Mouse (Mus musculus) left cerebral cortex, adult 11 months (tissue): ENCODE measurements at regions not wholly inside any gene's neighbourhood (a gene's known extent, or its start where the extent isn't known, plus 50 kb on each side); places are given as distances from the start of the nearest gene placed in this dataset.
A peak's percentile ranks its signal among the peaks of the same experiment; 100 is the strongest.

Experiments used
- DNase-seq: peaks from one replicate; pipeline ENCODE4 v3.0.0; 2022; ENCODE audit warnings: low spot score

DNA sequence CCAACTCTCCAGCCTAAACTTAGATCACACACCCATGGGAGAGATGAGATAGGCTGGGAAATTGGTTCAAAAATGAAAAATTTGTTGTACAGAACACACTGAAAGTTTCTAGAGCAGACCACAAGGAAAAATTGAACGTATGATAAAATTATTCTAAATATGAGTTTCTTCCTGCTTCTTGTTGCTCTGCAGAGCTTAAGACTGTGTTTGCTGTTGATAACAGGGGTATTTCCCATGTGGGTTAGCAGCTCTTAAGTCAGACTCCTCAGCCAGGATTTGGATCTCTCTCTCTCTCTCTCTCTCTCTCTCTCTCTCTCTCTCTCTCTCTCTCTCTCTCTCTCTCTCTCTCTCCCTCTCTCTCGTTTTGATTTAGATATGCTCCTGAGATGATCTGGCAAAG, 173.5 kb upstream of the Stt3b start:
- DNase-seq: no peak

DNA sequence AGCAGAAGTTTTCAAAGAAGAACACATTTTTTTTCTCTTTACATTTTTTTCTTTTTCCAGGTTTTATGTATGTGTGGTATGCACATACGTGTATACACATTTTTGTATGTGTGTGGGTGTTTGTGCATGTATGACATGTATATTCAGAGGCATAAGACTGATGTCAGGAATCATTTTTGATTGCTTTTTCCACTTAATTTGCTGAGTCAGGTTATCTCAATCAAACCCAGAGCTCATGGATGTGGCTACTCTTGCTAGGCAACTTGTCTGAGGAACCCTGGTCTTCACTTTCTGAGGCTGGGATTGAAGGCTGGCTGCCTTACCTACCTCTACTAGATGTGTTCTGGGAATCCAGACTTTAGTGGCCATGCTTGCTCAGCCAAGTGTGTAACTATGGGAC, 174.2 kb upstream of the Stt3b start:
- DNase-seq: no peak

DNA sequence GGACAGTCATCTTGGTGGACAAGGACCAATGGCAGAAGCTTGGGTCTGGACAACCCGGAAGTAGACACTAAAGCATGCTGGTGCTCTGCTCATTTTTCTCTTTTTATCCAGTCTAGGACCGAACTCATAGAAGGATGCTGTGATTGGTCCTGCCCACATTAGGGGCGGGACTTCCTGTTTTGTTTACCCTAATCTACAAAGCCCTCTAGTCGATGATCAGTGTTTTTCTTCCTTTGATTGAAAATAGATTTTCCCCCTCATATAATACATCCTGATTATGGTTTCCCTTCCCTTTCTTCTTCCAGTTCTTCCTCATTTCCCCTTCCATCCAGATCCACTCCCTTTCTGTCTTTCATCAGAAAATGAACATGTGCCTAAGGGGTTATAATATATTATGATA, 175.0 kb upstream of the Stt3b start:
- DNase-seq: no peak

DNA sequence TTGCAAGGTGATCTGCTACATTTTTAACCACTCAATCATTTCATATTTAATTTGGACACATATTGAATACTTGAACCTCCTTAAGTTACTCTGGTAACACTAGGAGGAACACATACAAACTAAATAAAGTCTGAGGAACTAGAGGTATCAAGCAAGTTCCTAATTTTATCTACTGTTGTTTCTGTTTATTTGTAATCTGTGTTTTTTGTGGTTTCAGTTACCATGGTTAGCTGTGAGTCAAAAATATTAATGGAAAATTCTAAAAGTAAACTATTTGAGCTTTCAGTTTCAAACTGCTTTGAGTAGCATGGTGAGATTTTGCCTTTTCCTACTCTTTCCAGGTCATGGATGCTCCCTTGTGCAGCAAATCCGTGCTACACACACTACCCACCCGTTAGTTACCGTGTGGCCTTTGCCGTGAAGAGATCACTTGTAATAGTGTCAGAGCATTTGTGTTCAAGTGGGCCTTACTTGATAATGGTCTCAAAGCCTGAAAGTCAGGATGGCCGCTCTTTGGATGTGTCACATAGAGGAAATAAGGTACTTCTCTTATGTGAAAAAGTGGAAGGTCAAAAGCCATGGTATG, 177.0 kb upstream of the Stt3b start:
- DNase-seq: no peak

DNA sequence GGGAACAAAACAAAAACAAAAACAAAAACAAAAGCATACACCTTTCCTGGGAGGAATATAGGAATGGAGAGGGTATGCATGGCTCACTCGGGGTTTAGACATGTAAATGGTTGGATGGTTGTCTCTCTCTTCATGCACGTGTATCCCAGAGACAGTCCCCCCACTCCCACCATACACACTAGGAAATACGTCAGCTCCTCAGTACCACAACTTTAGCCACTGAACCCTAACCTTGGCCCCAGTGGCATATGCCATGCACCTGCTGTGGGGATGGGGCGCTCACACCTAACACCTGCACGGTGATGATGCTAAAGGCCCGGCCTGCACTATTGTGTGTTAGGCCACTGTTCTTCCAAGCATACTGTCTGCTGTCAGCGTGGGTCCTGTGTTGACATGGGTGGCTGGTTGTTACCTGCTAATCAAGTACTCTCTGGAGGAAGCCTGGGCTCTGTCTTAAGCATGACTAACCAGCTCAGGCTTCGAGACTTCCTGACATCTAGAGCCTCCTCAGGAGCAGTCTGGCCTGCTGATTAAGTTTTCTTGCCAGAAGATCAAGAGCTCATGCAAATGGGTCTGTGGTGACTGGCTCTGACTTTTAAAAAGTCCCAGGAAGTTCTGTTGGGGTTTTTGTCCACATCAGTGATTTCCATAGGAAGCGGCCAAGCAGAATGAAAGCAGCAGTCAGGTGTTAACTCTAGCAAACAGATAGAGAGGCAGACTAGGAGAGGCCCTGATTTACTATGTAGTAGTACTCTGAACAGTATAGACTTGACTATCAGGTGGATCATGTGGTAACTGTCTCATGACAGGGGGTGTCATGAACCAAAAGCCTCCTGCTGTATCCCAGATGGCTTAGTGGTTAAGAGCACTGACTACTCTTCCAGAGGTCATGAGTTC, 178.9 kb upstream of the Stt3b start:
- DNase-seq: no peak

DNA sequence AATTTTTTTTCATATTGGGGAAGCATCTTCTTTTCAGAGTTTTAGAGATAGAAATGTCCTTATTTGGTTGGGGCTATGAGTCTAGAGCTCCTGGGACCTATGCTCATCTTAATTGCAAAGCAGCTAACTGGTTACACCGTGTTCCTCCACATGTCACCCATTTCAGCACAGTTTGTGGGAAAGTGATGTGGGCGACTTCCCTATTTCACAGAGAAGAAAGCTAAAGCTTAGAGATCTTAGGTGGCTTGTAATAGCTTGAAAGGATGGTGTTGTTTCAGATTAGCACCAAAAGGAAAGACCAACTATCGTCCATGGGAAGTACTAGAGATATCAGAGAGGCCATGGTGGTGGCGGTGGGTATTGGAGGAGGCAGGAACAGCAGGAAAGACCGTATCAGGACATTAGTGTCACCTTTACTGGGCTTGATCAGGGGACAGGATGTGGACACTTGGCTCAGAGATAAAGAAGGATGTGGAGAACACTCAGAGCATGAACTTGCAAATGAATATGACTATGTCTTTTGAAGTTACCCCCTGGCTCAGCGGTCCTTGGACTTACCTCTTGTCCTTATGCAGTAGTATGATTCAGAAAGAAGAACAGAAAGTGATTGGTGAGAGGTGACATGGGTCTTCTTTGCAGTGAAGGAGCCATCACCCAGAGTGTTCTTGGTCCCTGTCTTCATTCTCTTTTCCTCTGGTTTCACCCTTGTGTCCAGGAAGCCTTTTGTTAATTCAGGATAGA, 182.4 kb upstream of the Stt3b start:
- peak; percentile 2 for DNase-seq

DNA sequence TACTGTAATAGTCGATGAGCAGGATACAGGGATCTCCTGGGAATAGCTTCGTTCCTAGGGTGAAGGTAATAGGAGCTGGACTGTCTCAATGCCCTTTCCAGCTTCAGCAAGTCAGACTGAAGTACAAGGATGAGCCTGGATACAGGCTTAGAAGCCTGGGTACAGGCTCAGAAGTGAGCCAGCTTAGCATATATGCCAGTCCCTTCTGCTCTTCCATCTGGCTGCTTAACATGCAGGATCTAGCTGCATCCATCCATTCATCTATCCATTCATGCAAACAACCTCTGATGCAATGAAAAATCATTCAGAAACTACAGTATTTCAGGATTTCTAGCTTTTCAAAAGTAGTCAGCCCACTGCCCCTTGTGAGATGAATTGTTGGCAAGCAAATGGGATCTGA, 183.5 kb upstream of the Stt3b start:
- no peak for DNase-seq

DNA sequence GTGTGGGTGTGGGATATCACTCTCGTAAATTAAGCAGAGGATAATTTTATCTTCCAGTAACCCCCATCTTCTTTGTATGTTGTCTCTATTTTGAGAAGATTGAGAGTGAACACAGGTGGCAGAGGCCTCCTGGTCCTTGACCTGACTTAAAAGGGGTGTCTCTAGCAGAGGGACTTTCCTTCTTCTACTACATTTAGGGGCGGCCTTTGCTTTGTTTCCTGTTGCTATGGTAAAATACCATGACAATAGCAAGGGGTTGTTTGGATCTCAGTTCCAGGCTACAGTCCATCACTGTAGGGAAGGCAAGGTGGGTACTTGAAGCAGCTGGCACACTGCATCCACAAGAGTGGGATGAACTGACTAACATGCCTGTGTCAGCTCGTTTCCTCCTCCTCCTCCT, 189.3 kb upstream of the Stt3b start:
- no peak for DNase-seq

DNA sequence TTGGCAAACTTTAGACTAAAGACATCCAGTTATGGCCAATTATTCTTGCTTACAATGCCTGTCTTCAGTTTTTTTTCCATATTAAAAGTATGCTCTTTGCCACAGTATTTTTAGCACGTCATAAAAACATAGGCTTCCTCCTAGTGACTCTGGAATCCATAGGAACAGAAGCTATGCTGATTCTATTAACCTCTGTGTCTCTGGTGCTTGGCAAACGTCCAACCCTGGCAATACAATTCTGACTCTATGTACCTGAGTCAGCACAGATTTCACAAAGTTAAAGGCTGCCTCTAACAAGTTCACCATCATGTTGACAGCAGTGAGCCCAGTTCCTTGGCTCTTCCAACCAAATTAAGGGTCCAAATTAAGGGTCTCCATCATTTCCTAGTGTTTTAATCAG, 194.6 kb upstream of the Stt3b start:
- DNase-seq: no peak

DNA sequence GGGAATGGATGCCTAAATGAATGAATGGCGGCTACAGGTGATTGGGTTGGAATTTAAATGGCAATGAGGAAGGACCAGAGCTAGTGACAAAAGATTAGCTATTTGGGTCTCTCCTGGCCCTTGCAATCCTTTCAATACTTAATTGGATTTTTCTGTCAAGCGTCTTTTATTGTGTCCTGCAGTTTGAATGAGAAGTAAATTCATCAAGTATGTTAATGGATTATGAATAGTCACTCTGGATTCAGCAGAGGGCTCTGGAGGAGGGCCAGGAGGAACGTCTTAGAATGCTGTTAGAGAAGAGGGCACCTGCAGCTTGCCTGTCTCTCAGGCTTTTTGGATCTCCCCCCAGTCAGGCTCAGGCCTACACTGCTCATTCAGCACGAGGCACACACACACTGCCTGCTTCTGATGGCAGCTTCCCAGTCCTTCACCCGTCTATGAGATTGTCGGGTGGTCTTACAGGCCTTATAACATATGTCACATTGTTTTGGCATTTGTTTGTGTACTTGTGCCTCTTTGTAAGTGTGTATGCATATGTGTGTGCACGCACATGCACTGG, 197.0 kb upstream of the Stt3b start:
- no peak for DNase-seq

DNA sequence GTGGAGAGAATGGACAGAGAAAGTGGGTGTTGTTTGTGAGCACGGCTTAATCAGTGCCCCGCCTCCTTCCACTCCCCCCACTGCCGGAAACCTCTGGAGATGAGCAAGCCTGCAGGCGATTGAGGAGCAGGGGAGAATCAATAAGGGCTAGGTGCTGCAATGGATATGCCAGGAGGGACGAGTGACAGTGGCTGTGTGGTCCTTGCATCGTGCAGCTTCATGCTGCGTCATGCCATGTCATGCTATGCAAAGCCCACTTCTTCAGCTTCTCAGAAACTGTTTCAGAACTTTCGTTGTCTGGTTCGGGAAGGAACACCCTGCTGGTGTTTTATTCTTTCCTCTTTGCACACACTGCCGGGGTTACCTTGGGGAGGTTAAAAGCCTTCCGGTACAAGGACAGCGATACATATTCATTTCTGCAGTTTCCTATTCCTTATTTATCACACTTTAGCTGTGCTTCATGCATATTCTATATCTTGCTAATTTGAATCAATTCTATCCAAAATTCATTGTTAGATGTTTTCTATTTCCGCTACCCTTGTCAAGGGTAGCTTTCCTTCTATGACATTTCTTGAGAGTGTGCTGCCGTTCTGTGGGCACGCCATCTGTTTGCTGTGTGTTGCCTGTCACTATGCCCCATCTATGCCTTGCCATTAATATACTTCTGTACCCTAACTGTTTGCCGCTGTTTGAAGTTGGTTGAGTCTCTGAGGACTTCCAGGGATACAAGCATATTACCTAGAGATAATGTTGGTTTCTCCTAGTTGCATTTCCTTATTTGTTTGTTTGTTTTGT, 202.8 kb upstream of the Stt3b start:
- no peak for DNase-seq

DNA sequence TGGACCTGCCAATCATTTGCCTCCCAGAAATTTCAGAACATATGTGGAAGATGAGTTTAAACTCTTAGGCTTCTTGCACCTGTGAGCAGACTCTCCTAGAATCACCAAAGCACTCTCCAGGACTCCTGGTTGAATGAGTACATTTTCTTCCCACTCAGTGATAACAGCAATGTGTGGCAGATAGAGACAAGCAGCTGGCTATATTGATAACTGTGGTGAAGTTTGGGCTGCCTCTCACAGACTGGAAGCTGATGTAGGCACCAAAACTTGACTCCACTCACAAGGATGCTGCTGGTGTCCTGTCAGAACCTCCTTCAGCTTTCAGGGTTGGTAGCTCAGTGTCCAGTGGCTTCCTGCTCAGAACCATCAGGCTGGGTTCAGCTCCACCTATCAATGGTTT, 207.7 kb upstream of the Stt3b start:
- no peak for DNase-seq

DNA sequence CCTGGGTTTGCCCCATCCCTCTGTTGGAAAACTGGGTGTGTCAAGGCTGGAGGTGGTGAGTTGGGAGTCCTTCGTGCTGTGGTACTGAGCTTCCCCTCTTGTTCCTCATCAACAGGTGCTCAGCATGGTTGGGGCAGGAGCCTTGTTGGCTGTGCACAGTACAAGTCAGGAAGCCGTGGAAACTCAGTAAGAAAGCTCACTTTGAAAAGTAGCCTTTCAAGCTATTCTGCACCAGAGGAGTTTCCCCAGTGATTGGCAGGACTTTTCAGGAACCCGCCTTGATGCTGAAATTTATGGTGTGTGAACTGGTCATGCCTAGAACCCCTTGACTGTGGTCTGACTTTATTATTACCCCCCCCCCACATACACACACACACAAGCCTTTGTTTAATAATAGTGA, 213.9 kb upstream of the Stt3b start:
- no peak for DNase-seq

DNA sequence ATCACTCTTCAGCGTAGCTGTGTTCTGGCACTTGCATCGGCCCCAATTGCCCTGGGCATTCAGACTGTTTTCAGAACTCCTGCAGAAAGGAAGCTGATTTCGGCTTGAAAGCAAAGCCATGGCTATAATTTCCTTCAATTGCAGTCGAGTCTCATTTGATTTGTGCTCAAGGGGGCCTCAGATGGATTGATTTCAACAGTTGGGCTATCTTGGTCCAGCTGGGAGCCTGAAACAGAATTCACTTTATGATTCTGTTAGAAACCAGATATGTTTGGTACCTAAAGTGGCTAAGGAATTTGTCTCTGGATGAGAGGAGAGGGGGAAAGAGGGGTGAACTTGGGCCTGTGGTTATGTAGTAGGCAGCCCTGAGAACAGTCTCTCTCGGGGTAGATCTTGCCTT, 214.4 kb upstream of the Stt3b start:
- DNase-seq: no peak

DNA sequence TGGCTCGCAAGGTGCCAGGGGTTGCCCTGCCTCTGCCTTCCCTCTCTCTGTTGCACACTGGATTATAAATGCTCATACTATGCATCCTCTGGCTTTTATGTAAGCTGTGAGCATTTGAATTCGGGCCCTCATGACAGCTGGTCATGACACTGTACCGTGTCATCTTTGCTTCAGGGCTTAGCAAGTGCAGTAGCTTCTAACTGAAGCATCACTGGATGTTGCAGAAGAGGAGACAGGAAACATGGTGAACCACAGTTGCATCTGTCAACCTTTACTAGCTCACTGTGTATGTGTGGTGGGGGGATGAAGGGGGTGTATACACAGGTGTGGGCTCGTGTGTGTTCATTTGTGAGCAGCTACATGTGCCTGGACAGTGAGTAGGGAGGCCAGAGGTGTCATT, 216.1 kb upstream of the Stt3b start:
- no peak for DNase-seq

DNA sequence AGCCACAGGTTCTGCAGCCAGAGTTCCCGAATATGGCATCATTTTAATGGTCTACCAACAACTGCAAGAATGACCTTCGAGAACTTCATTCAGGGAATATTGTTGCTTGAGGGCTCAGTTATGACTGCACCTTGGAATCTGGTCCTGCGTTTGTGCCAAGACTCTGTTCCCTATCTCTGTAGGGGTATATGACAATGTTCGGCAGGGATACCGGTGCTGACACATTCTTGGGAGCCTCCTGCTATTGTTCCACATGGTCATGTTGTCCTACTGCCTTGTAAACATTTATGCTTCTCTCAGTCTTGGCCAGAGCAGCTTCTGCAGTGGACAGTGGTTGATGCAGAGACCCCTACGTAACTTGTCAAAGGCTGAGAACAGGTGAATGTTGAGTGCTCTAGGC, 216.8 kb upstream of the Stt3b start:
- no peak for DNase-seq

DNA sequence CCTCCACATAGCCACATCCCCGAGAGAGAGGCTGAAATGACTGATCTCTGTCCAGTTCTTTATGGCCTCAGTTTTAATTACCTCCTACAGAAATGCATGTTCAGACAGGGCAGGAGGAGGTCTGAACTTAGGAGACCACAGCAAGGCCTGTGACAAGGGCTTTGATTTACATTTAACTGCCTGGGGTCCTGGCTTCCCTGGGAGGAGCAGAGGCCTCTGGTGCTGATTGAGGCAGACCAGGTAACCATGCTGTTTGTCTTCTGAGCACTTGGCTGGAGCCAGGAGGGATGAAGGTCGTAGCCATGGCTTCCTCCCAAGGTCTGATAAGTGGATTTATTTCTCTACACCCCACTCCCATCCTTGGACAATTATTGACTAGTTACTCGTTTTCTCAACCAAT, 224.0 kb upstream of the Stt3b start:
- no peak for DNase-seq

DNA sequence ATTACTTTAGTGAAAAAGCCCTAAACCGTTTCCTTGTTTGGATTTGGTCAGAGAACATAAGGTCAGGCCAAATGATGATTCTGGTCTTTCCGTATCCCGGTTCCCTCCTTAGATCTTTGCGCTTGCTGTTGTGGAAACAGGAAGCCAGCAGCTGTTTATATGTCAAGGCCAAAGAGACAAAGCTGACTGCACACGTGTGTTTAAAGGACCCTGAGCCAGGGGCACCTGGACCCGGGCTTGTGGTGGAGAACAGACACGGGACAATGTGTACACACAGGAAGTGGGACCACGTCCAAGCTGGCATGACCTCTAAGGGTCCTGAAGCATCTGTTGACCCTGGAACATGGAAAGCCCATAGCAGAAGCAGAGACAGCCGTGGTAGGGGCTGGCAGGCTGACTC, 233.4 kb upstream of the Stt3b start:
- DNase-seq: no peak

DNA sequence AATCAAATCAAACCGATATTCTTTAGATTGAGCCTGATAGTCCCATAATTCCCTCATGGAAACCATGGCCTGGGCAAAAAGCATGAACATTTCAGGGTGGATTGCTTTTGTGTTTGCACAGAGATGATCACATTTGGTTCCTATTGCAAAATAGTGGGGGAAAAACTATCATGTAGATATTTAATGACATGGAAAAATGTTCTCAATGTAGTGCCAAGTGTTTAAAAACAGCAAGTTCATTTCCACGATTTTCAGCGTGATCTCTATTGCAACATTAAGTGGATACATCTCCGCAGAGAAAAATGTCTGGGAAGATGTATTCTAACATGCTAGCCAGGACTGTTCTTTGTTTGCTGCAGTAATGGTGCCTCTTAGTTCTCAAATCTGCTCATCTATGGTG, 235.0 kb upstream of the Stt3b start:
- no peak for DNase-seq

DNA sequence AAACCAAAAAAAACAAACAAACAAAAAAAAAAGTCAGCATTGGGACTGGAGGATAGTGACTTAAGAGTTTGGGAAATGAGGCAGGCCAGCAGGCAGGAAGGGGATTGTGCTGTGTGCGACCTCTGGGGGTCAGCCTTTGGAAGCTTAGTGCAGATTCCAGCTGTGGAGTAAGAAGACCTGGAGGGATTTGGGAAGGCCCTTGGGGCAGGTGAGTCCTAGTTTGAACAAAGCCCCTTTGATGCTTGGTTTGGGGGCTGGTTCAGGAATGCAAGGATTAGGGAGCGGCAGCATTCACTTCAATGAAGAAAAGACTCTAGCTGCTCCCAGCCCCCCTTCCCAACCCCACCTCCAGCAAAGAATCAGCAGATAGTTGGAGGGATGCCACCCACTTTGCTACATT, 235.6 kb upstream of the Stt3b start:
- DNase-seq: no peak

DNA sequence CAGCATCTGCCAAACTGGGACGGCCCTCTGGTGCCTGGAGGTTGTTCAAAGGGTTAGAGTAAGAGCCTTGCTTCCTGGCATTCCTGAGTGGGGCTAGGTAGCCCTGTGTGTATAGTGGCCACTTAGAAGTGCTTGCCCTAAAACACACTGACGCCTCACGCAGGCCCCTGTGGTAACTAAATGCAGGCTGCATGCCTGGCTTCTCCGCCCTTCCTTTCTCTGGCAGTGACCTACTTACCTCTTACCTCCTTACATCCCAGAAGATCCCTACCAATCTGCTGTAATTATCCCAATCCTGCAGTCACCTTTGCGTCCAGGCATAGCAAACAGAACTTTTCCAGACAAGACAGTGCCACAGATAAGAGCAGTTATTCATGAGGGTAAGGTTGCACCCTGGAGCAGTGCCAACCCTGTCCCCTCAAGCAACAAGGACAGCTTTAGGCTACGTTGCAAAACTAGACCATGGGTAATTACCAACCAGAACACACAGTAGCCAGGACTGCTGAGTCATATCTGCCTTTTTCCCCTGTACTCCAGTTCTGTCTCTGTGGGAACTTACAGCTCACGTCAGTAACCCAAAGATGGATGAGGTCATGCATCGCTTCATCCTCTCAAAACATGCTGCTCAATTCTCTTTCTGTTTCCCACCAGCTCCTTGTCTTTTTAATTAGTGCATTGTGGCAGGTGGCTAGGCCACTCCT, 237.6 kb upstream of the Stt3b start:
- DNase-seq: no peak
